Mouse (Mus musculus) E14TG2a.4 (cell line): ENCODE results near the gene Carns1.

ENCODE experiments used
- H3K27me3 ChIP-seq: 2 replicates; pipeline ENCODE4 v1.6.1; 2014; ENCODE audit warnings: low read length, control low read depth; ENCODE audit not compliant: insufficient read depth
- H3K36me3 ChIP-seq: 2 replicates; pipeline ENCODE4 v1.6.1; 2014; ENCODE audit warnings: low read length, control low read depth; ENCODE audit not compliant: insufficient read depth
- H3K4me1 ChIP-seq: replicated peaks from 2 replicates; pipeline ENCODE4 v1.6.1; 2014; ENCODE audit warnings: low read depth, low read length, control low read depth
- H3K4me3 ChIP-seq: replicated peaks from 2 replicates; pipeline ENCODE4 v1.5.1; 2014; ENCODE audit warnings: mild to moderate bottlenecking, low read length
- H3K9me3 ChIP-seq: 2 replicates; pipeline ENCODE4 v1.6.1; 2014; ENCODE audit warnings: low read length, control low read depth
- CTCF ChIP-seq: conservative IDR thresholded peaks from 2 replicates; pipeline ENCODE4 v1.5.1; 2014; ENCODE audit warnings: low read length
- NANOG ChIP-seq: IDR thresholded peaks from 2 replicates; pipeline ENCODE4 v1.6.1; 2014; ENCODE audit warnings: borderline replicate concordance, low read length, mixed read lengths
- POU5F1 ChIP-seq: IDR thresholded peaks from 2 replicates; pipeline ENCODE4 v1.6.1; 2014; ENCODE audit warnings: low read length, borderline replicate concordance

Carns1 gene

GRCm38 (mm10) chr19:4169810-4170209 is 5.5 kb downstream of the Carns1 start:
- TF ChIP-seq POU5F1: no peak
- peak overlapping the region; percentile 84 for H3K4me3 ChIP-seq
- no peaks in the 10 kb centered on the region for H3K36me3 ChIP-seq
- peaks cover 84% of the 10 kb centered on the region for H3K4me1 ChIP-seq
- no peaks in the 10 kb centered on the region for H3K9me3 ChIP-seq
- H3K27me3 ChIP-seq: peaks cover 6% of the 10 kb centered on the region; the same call in 1 of the 2 replicates

DNA sequence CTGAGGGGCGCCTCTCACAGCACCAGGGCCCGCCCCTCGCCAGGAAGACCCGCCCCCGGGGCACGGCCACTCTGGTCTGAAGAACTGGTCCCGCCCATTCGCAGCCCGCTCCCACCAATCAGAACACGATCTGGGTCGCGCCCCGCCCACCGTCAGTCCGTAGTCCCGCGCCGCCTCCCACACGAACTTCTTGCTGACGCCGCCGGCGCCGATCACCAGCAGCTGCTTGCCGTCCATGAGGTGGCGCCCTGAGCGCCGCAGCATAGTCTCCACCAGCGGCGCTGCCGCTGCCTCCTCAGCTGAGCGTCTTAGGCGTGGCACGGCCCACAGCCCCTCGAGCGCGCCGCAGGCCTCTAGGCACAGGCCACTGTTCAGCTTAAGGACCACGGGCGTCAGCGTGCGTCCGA is 5.9 kb downstream of the Carns1 start:
- no peak for TF ChIP-seq CTCF
- TF ChIP-seq POU5F1: no peak
- no peak for TF ChIP-seq NANOG
- Histone ChIP-seq H3K36me3 (no peaks in the 10 kb centered on the region), H3K4me3 (peak overlapping the region; percentile 84), H3K27me3 (peaks cover 6% of the 10 kb centered on the region; the same call in 1 of the 2 replicates), H3K9me3 (no peaks in the 10 kb centered on the region), H3K4me1 (peaks cover 84% of the 10 kb centered on the region)

DNA sequence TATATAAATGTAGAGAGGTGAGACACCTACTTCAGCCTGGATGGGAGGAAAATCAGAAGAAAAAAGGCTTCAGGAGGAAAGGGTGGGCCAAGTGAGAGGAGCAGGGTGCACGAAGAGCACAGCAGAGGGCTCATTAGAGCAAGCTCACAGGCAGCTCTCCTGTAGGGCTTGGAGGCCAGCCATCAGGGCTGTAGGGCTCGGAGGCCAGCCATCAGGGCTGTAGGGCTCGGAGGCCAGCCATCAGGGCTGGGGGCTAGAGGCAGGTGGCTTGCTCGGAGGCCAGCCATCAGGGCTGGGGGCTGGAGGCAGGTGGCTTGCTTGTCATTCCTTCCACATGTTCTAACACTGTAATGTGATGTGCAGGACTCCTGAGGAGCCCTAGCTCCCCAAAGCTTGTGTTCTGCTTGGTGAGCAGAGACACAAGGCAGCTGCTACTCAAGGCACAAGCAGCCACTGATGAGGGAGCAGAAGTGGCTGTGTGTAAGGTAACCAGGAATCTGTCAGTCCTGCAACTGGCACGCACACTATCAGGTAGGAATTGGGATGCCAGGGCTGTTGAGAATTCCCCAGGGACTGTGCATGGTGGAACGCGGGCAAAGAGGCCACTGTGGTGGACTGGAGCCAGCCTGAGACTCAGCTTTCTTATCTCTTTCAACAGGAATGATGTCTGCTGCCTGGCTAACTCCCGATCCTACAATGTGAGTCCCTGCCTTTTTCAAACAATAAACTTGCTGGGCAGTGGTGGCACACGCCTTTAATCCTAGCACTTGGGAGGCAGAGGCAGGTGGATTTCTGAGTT is 8.4 kb downstream of the Carns1 start:
- Histone ChIP-seq H3K4me3 (no peak overlapping the region), H3K4me1 (peaks cover 80% of the 10 kb centered on the region), H3K9me3 (no peaks in the 10 kb centered on the region), H3K27me3 (peaks cover 6% of the 10 kb centered on the region; the same call in 1 of the 2 replicates), H3K36me3 (0 out of 2 replicates have a peak, but pooled peaks cover under 1% of the 10 kb centered on the region)
- TF ChIP-seq CTCF (no peak), NANOG (no peak), POU5F1 (no peak)

- H3K27me3 ChIP-seq: no peaks in the 10 kb centered on the region
- peaks cover 20% of the 10 kb centered on the region for H3K36me3 ChIP-seq
- no peak overlapping the region for H3K4me3 ChIP-seq
- no peaks in the 10 kb centered on the region for H3K9me3 ChIP-seq
- peaks cover 70% of the 10 kb centered on the region for H3K4me1 ChIP-seq
- TF ChIP-seq POU5F1 (no peak), CTCF (no peak), NANOG (no peak)
Measured at GRCm38 (mm10) chr19:4164721-4165120, 10.6 kb downstream of the Carns1 start.

GRCm38 (mm10) chr19:4164100-4164499 is 11.2 kb downstream of the Carns1 start:
- H3K36me3 ChIP-seq: peaks cover 26% of the 10 kb centered on the region
- H3K9me3 ChIP-seq: no peaks in the 10 kb centered on the region
- no peaks in the 10 kb centered on the region for H3K27me3 ChIP-seq
- TF ChIP-seq POU5F1 (no peak), NANOG (no peak), CTCF (no peak)
- peak overlapping the region; percentile 89 for H3K4me3 ChIP-seq
- peaks cover 70% of the 10 kb centered on the region for H3K4me1 ChIP-seq

DNA sequence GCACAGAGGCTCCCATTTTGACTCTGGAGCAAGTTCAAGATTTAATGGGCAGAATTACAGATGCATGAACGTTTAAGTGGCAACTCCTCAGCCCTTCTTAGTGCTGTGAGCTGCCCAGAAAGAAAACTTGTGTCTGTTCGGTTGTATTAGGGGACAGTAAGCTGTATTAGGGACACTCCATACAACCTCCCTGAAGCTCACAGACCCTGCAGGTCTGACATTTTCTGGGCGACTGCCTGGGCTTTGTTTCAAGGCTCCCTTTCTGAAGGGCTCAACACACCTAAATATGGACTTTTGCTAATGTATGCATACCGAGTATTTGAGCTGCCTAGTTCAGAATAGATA is 11.8 kb downstream of the Carns1 start:
- no peak for TF ChIP-seq NANOG
- TF ChIP-seq CTCF: no peak
- TF ChIP-seq POU5F1: no peak
- Histone ChIP-seq H3K4me3 (peak overlapping the region; percentile 89), H3K4me1 (peaks cover 66% of the 10 kb centered on the region), H3K27me3 (no peaks in the 10 kb centered on the region), H3K9me3 (no peaks in the 10 kb centered on the region), H3K36me3 (peaks cover 32% of the 10 kb centered on the region)

DNA sequence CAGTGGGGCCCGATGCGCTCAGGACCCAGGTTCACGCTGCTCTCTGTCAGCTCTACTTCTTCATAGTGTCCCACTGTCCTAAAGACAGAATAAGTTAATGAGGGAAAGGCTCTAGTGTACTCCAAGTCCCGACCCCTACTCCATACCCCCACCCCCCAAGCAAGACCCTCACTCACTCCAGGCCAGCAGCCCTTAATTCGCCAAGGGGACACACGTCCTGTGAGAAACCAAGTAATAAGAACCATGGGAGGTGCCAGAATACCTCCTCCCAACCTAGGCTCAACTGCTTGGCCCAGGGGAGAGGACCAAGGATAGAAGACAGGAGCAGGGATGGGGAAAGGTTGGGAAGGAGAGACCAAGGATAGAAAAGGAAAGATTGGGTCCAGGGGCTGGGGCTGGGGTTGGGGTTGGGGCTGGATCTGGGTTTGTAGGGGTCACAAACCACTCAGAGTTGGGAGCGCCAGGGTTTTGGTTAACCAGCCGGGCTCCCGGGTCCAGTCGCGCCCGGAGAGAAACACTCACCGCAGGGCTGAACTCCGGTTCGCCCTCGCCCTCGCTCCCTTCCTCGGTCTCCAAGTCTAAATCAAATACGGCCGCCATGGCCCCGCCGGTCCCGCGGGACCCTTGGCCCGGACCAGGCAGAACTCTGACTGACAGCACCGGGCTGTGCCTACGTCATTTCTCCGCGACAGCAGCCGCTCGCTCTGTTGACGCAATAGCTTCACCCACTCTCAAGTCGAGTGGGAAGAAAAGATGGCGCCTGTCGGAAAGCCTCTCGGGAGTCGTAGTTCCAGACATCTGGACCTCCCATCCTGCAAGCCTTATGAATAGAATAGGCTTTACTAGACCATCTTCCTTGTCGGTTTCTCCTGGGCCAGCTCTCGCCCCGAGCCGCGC is 12.4 kb downstream of the Carns1 start, which contains the start of gene Rps6kb2:
Gene Rps6kb2 (minus strand): TSS at position 709 of the 897 bp plus-strand sequence.
- Histone ChIP-seq H3K27me3 (no peaks in the 10 kb centered on the region), H3K36me3 (peaks cover 38% of the 10 kb centered on the region), H3K4me1 (peaks cover 60% of the 10 kb centered on the region), H3K9me3 (no peaks in the 10 kb centered on the region), H3K4me3 (peak within 1 kb of the TSS; percentile 89)
- no peak for TF ChIP-seq NANOG
- TF ChIP-seq POU5F1: no peak
- TF ChIP-seq CTCF: no peak

- Histone ChIP-seq H3K9me3 (no peaks in the 10 kb centered on the region), H3K4me1 (peaks cover 63% of the 10 kb centered on the region), H3K4me3 (no peak overlapping the region), H3K27me3 (no peaks in the 10 kb centered on the region), H3K36me3 (peaks cover 64% of the 10 kb centered on the region)
- TF ChIP-seq POU5F1 (no peak), NANOG (no peak), CTCF (no peak)
Measured at GRCm38 (mm10) chr19:4159049-4159448, 16.2 kb downstream of the Carns1 start.
